Mouse (Mus musculus) MEL (cell line): ENCODE measurements at regions not wholly inside any gene's neighbourhood (a gene's known extent, or its start where the extent isn't known, plus 50 kb on each side); places are given as distances from the start of the nearest gene placed in this dataset.
"Not testable (repeated sequence)": the region's sequence is repeated elsewhere in the genome, so short reads cannot be mapped to it uniquely, and the experiment has no call there.

Experiments used
- DNase-seq: peaks from one replicate; pipeline ENCODE4 v3.0.0; 2011; ENCODE audit warnings: low read depth, low spot score
- H3K27ac ChIP-seq: 2 replicates; pipeline ENCODE4 v1.5.1; 2012; ENCODE audit warnings: low read depth, mild to moderate bottlenecking, control low read depth, low read length, moderate library complexity; ENCODE audit not compliant: control insufficient read depth
- H3K27me3 ChIP-seq, 2 experiments: fragments of 150-350 bp in 1 of 2; sonication (generic) in 1 of 2; 2 replicates each; pipeline ENCODE4 v1.6.1; 2012; ENCODE audit warnings: low read length in 2 of 2, mild to moderate bottlenecking in 2 of 2, improper control_type of control experiment in 1 of 2, moderate library complexity in 1 of 2; ENCODE audit not compliant: insufficient read depth in 2 of 2, control insufficient read depth in 1 of 2
- H3K36me3 ChIP-seq, 2 experiments: 2 replicates each; pipeline ENCODE4 v1.6.1; 2012 to 2014; ENCODE audit warnings: low read length in 2 of 2, improper control_type of control experiment in 1 of 2, inconsistent platforms in 1 of 2, mild to moderate bottlenecking in 1 of 2; ENCODE audit not compliant: insufficient read depth in 2 of 2, control insufficient read depth in 1 of 2
- H3K4me1 ChIP-seq, 2 experiments: fragments of 150-350 bp in 1 of 2; sonication (generic) in 1 of 2; 2 replicates each; pipeline ENCODE4 v1.6.1; 2012; ENCODE audit warnings: low read length in 2 of 2, improper control_type of control experiment in 1 of 2, mild to moderate bottlenecking in 1 of 2; ENCODE audit not compliant: insufficient read depth in 2 of 2, control insufficient read depth in 1 of 2
- H3K4me3 ChIP-seq, 2 experiments: fragments of 150-350 bp in 1 of 2; sonication (generic) in 1 of 2; 2 replicates each; pipeline ENCODE4 v1.5.1; 2012; ENCODE audit warnings: low read depth in 2 of 2, low read length in 2 of 2, mild to moderate bottlenecking in 2 of 2, moderate library complexity in 2 of 2, control low read depth in 1 of 2, improper control_type of control experiment in 1 of 2; ENCODE audit not compliant: control insufficient read depth in 1 of 2, insufficient read depth in 1 of 2
- H3K79me2 ChIP-seq: 2 replicates; pipeline ENCODE4 v1.6.1; 2012; ENCODE audit warnings: mild to moderate bottlenecking, low read length, moderate library complexity; ENCODE audit not compliant: control insufficient read depth, poor library complexity, insufficient read depth
- H3K9ac ChIP-seq: 2 replicates; pipeline ENCODE4 v1.6.1; 2012; ENCODE audit warnings: low read depth, mild to moderate bottlenecking, control low read depth, low read length, moderate library complexity; ENCODE audit not compliant: control insufficient read depth, poor library complexity, severe bottlenecking
- H3K9me3 ChIP-seq: fragments of 150-350 bp; sonication (generic); replicated peaks from 2 replicates; pipeline ENCODE4 v1.6.1; 2012; ENCODE audit warnings: mild to moderate bottlenecking, low read length, improper control_type of control experiment, moderate library complexity; ENCODE audit not compliant: insufficient read depth
- CTCF ChIP-seq, 3 experiments: IDR thresholded peaks in 2 of 3; conservative IDR thresholded peaks in 1 of 3; 2 replicates each; pipeline ENCODE4 v1.5.1; 2011 to 2012; ENCODE audit warnings: low read length in 3 of 3, low read depth in 2 of 3, mild to moderate bottlenecking in 2 of 3, improper control_type of control experiment in 1 of 3, inconsistent platforms in 1 of 3, mixed read lengths in 1 of 3, moderate library complexity in 1 of 3; ENCODE audit not compliant: control insufficient read depth in 1 of 3, insufficient read depth in 1 of 3, poor library complexity in 1 of 3, severe bottlenecking in 1 of 3
- EP300 ChIP-seq, 2 experiments: IDR thresholded peaks; 2 replicates each; pipeline ENCODE4 v1.6.1; 2011; ENCODE audit warnings: improper control_type of control experiment in 2 of 2, low read length in 2 of 2, low read depth in 1 of 2, mild to moderate bottlenecking in 1 of 2
- HCFC1 ChIP-seq: IDR thresholded peaks from 2 replicates; pipeline ENCODE4 v1.6.1; 2012; ENCODE audit warnings: low read depth, mild to moderate bottlenecking, inconsistent platforms, low read length, improper control_type of control experiment, moderate library complexity
- JUND ChIP-seq: IDR thresholded peaks from 2 replicates; pipeline ENCODE4 v1.6.1; 2011; ENCODE audit warnings: low read depth, mild to moderate bottlenecking, improper control_type of control experiment, low read length
- KAT2A ChIP-seq: conservative IDR thresholded peaks from 2 replicates; pipeline ENCODE4 v1.6.1; 2012; ENCODE audit warnings: low read depth, low read length, improper control_type of control experiment, inconsistent platforms
- MAZ ChIP-seq: IDR thresholded peaks from 2 replicates; pipeline ENCODE4 v1.6.1; 2012; ENCODE audit warnings: low read depth, mild to moderate bottlenecking, inconsistent platforms, low read length, improper control_type of control experiment
- MYB ChIP-seq: IDR thresholded peaks from 2 replicates; pipeline ENCODE4 v1.6.1; 2011; ENCODE audit warnings: mild to moderate bottlenecking, low read depth, low read length, improper control_type of control experiment
- RAD21 ChIP-seq: IDR thresholded peaks from 2 replicates; pipeline ENCODE4 v1.6.1; 2011; ENCODE audit warnings: mild to moderate bottlenecking, low read depth, low read length, improper control_type of control experiment
- RCOR1 ChIP-seq: IDR thresholded peaks from 2 replicates; pipeline ENCODE4 v1.6.1; 2012; ENCODE audit warnings: low read depth, mild to moderate bottlenecking, inconsistent platforms, low read length, improper control_type of control experiment
- TCF12 ChIP-seq: IDR thresholded peaks from 2 replicates; pipeline ENCODE4 v1.6.1; 2014; ENCODE audit warnings: low read depth, mild to moderate bottlenecking, inconsistent platforms, low read length, improper control_type of control experiment, moderate library complexity
- ZC3H11A ChIP-seq: IDR thresholded peaks from 2 replicates; pipeline ENCODE4 v1.6.1; 2012; ENCODE audit warnings: low read depth, mild to moderate bottlenecking, inconsistent platforms, low read length, improper control_type of control experiment
- ZKSCAN1 ChIP-seq: IDR thresholded peaks from 2 replicates; pipeline ENCODE4 v1.6.1; 2012; ENCODE audit warnings: low read depth, mild to moderate bottlenecking, inconsistent platforms, low read length, improper control_type of control experiment, moderate library complexity
- ZMIZ1 ChIP-seq: IDR thresholded peaks from 2 replicates; pipeline ENCODE4 v1.6.1; 2012; ENCODE audit warnings: low read depth, mild to moderate bottlenecking, inconsistent platforms, low read length, improper control_type of control experiment, moderate library complexity

DNA sequence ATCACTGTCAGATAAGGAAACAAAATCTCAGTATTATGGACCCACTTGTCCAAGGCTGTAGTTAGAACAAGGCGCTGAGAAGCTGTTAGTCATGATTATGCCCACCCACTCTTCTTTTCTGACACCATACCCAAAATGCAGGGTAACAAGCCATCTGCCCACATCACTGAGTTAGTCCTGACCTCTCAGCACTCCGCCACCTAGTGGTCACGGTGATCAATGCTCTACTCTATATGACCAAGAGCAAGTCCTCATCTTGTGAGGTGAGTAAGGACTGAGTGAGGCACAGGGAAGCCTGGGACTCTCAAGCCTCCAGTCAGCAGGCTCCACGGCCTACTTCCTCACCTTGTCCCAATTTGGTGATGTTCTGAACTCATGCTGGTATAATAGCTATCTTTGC, 409.7 kb upstream of the Gdi2 start:
- not testable (repeated sequence) for H3K27me3 ChIP-seq, H3K9me3 ChIP-seq, H3K4me1 ChIP-seq, H3K9ac ChIP-seq, H3K27ac ChIP-seq, H3K36me3 ChIP-seq, H3K79me2 ChIP-seq, H3K4me3 ChIP-seq
- DNase-seq, result peak; percentile 8
- peak in 1 of 3 experiments; percentile 19; a peak in 1 of 6 replicates for TF ChIP-seq CTCF (IDR thresholded peaks at IDR 0.05 in 2 of 3, conservative IDR thresholded peaks at IDR 0.05 in 1 of 3; ENCODE audit: control insufficient read depth in 1 of 3, insufficient read depth in 1 of 3, low read depth in 2 of 3, low read length in 3 of 3, poor library complexity in 1 of 3, severe bottlenecking in 1 of 3)

DNA sequence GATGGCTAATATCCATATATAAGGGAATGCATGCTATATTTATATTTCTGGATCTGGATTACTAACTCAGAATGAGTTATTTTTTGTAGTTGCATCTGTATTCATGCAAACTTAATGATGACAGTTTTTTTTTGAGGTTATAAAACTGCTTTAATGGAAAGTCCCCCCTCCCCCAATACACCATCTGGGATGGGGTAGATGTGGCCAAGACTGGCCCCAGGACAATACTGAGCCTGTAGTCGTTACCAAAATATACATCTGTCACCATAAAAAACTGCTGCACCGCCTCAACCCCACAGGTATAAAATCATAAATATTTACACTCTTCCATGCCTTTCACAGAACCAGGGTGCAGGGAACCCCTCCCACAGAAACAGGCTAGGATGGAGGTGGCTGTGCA, 400.6 kb upstream of the Gdi2 start:
- H3K27me3 ChIP-seq, H3K9me3 ChIP-seq, H3K27ac ChIP-seq, H3K4me3 ChIP-seq, H3K4me1 ChIP-seq, H3K9ac ChIP-seq, H3K36me3 ChIP-seq, DNase-seq, H3K79me2 ChIP-seq: not testable (repeated sequence)

DNA sequence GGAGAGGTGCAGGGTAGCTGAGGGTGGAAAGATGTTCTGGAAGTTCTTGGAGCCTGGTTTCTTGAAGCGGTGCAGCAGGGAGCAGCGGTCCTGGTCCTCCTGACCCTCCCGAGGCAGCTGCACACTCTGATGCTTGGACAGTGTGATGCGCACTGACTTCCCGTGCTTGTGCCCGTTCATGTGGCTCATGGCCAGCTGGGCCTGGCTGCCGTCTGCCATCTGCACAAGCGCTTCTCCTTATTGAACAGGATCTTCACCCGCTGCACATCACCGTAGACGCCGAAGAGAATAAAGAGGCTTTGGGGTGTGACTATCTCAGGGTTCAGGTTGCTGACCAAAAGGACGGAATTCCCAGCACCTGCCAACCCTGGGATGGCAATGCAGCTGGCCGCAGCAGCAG, 399.2 kb upstream of the Gdi2 start:
- Histone ChIP-seq H3K27ac (no peak overlapping the region), H3K36me3 (no peaks in the 10 kb centered on the region), H3K9ac (no peak overlapping the region), H3K9me3 (no peaks in the 10 kb centered on the region), H3K4me1 (no peaks in the 10 kb centered on the region), H3K27me3 (no peaks in the 10 kb centered on the region), H3K79me2 (no peaks in the 10 kb centered on the region), H3K4me3 (no peak overlapping the region)
- no peak for DNase-seq
- TF ChIP-seq JUND (no peak), MAZ (no peak), ZC3H11A (no peak), RCOR1 (no peak), TCF12 (no peak), KAT2A (no peak), RAD21 (no peak), HCFC1 (no peak), MYB (no peak), ZMIZ1 (no peak), EP300 (IDR thresholded peaks at IDR 0.05; ENCODE audit: low read depth in 1 of 2, low read length in 2 of 2) (no peak), ZKSCAN1 (no peak)

DNA sequence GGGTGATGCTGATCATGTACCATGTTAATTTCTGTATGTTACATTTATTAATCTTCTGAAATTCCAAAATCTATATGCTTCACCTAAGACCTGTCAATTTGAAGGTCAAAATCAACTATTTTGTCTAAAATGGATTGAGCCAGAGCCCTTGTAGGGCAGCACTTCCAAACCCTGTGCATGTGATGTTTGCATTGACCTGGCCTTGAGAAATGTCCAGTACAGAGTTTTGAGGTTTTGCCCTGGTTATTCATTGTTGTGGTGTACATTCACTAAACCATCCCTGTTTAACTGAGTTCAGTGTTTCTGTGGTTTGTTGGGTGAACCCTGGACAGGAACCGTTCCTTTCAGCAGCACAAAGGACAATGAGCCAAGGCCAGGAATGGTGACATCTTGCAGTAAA, 392.4 kb upstream of the Gdi2 start:
- not testable (repeated sequence) for H3K4me3 ChIP-seq, H3K9me3 ChIP-seq, H3K27me3 ChIP-seq

More for the DNA sequence above, 392.4 kb upstream of the Gdi2 start:
- H3K27ac ChIP-seq, H3K36me3 ChIP-seq, H3K9ac ChIP-seq, H3K79me2 ChIP-seq, H3K4me1 ChIP-seq, DNase-seq: not testable (repeated sequence)
